Mouse (Mus musculus): ENCODE measurements around the gene Clip2. TPM values are rescaled to one million over a fixed set of nuclear protein-coding genes. Genes with fewer than 3 reads are reported as not detected.

Clip2 gene
- polyA plus RNA-seq, 1 experiment from 2014 or later, result 4.7 TPM

- H3K36me3 ChIP-seq (ENCODE audit: control insufficient read depth, insufficient read depth, low read length), result 0 out of 2 replicates have a peak, but pooled peaks cover 12% of the 10 kb centered on the region
- ATAC-seq (replicated peaks; ENCODE audit: low FRiP score, low TSS enrichment, low read depth), result no peak
- no peak overlapping the region for H3K9ac ChIP-seq (ENCODE audit: low read length)
- H3K9me3 ChIP-seq (ENCODE audit: control insufficient read depth, low read length), result no peaks in the 10 kb centered on the region
- 0 out of 2 replicates have a peak overlapping the region, but pooled peaks have one; percentile 4 for H3K27ac ChIP-seq (ENCODE audit: low read depth)
- H3K4me1 ChIP-seq (replicated peaks; ENCODE audit: control insufficient read depth, insufficient read depth, low read length), result peaks cover 40% of the 10 kb centered on the region
- no peak for DNase-seq (ENCODE audit: low spot score)
- H3K27me3 ChIP-seq (replicated peaks; ENCODE audit: control insufficient read depth, insufficient read depth, low read length), result no peaks in the 10 kb centered on the region
- no peak overlapping the region for H3K4me2 ChIP-seq (ENCODE audit: low read length)
- 93% methylated on average over 7 of the region's 7 CpGs for WGBS
- H3K4me3 ChIP-seq (ENCODE audit: low read depth, low read length), result no peak overlapping the region
Measured at GRCm38 (mm10) chr5:134439481-134439880, 112.8 kb downstream of the Clip2 start.

Small RNAs within 50 kb of the gene (microRNA-seq; reads per million reads assigned to microRNA genes)
- gene Gm26340 (not detected), gene Mir7228 (not detected)

Other genes with a start within 250 kb of the Clip2 start
- gene Gtf2i, start 237.7 kb downstream of the Clip2 start, polyA plus RNA-seq (2014; fragmentation: Nextera tagmentation; extraction: Ambion mirVana), result 145 and 157 TPM in 2 replicates
- 85.9 and 101 TPM in 2 replicates for gene Gtf2ird1, start 95.7 kb downstream of the Clip2 start, polyA plus RNA-seq (2014; fragmentation: Nextera tagmentation; extraction: Ambion mirVana)
- gene Syna, start 7.7 kb upstream of the Clip2 start, polyA plus RNA-seq (2014; fragmentation: Nextera tagmentation; extraction: Ambion mirVana), result 0.08 TPM in 1 of 2 replicates, not detected in the other
- 298 and 318 TPM in 2 replicates for gene Rfc2, start 28.9 kb upstream of the Clip2 start, polyA plus RNA-seq (2014; fragmentation: Nextera tagmentation; extraction: Ambion mirVana)
- 1.9 and 2.3 TPM in 2 replicates for gene Lat2, start 62.6 kb upstream of the Clip2 start, polyA plus RNA-seq (2014; fragmentation: Nextera tagmentation; extraction: Ambion mirVana)
- gene Eif4h, start 87.1 kb upstream of the Clip2 start, polyA plus RNA-seq (2014; fragmentation: Nextera tagmentation; extraction: Ambion mirVana), result 437 and 474 TPM in 2 replicates
- gene Limk1, start 136.2 kb upstream of the Clip2 start, polyA plus RNA-seq (2014; fragmentation: Nextera tagmentation; extraction: Ambion mirVana), result 4.7 and 5.3 TPM in 2 replicates
- 24.2 and 31.4 TPM in 2 replicates for gene Eln, start 194.9 kb upstream of the Clip2 start, polyA plus RNA-seq (2014; fragmentation: Nextera tagmentation; extraction: Ambion mirVana)

Data from intestine, embryonic 14.5 days (tissue).